Mouse (Mus musculus) liver, adult 10 weeks (tissue): ENCODE measurements around the gene L3mbtl4. TPM values are rescaled to one million over a fixed set of nuclear protein-coding genes. Genes with fewer than 3 reads are reported as not detected.

Experiments used
- polyA plus RNA-seq: library from polyadenylated mRNA; stranded (reverse); fragments of 350-450 nt; fragmentation: Illumina TruSeq; extraction: RNeasy Lipid Tissue Mini Kit (QIAGEN cat#74804); gene quantifications from one replicate; pipeline ENCODE4 v1.2.3, GENCODE M21; 2014; ENCODE audit warnings: low read depth, low replicate concordance

L3mbtl4 gene
- polyA plus RNA-seq = not detected

DNA sequence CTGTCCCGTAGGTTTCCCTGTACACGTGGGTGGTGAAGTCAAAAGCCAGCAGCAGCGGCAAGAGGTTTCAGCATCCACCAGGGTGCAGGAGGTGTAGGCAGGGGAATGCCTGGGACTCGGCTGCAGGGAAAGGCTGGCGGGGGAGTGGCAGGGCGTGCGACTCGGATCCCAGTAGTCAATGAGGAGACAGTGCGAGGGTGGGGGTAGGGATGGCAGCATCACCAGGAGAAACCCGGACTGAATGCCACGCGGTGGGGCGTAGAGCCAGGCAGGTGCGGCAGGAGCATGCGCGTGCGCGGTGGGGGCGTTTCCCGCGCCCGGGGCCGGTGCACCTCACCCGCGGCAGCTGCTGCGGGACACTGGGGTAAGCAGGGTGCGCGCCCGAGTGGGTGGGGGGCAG is at the start of gene L3mbtl4:
Gene L3mbtl4 (plus strand): TSS at position 271 of the 400 bp plus-strand sequence.

DNA sequence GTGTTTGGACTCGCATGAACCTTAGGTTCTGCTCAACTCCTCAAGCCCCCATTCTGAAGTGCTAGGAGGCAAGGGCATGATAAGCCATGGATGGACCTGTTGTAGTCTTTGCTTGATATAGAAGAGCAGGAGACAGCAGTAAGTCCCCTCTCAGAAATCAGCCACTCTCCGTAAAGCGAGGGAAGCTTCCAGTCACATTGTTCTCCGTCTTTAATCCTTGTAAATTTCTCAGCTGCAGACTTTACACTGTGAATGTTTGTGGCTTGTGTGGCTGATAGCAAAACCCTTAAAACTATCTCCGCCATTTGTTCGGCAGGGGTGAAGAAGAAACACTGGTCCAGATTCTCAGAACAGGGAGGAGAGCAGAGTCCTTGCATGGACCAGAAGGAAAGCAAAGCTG is 552.7 kb downstream of the L3mbtl4 start, which contains the start of gene Tmem200c:
Gene Tmem200c (plus strand): TSS at position 301 of the 400 bp plus-strand sequence.

